Mouse (Mus musculus) cerebellum, adult 2 months (tissue): Measurements from ENCODE around the gene Akr1c6. TPM values are rescaled to one million over a fixed set of nuclear protein-coding genes. Genes with fewer than 3 reads are reported as not detected.

Experiments
- DNase-seq, 2 experiments: peaks; one replicate each; pipeline ENCODE4 v3.0.0; 2021
- H3K27ac ChIP-seq: fragments of 200-500 bp; 2 replicates; pipeline ENCODE4 v1.5.1; 2012; ENCODE audit warnings: low read length, control low read depth, inconsistent platforms; ENCODE audit not compliant: insufficient read depth
- H3K27me3 ChIP-seq: fragments of 200-500 bp; 2 replicates; pipeline ENCODE4 v1.6.1; 2012; ENCODE audit warnings: inconsistent platforms, mild to moderate bottlenecking, low read length, moderate library complexity; ENCODE audit not compliant: control insufficient read depth, insufficient read depth
- H3K4me1 ChIP-seq: fragments of 200-500 bp; 2 replicates; pipeline ENCODE4 v1.6.1; 2011; ENCODE audit warnings: low read length; ENCODE audit not compliant: control insufficient read depth, insufficient read depth
- H3K4me3 ChIP-seq: fragments of 200-500 bp; replicated peaks from 2 replicates; pipeline ENCODE3; 2011; ENCODE audit warnings: mild to moderate bottlenecking, low read depth, low read length, control low read depth; ENCODE audit not compliant: insufficient read depth
- CTCF ChIP-seq: fragments of 200-500 bp; IDR thresholded peaks from 2 replicates; pipeline ENCODE4 v1.5.1; 2011; ENCODE audit warnings: low read depth, mild to moderate bottlenecking, control low read depth, low read length, moderate library complexity, borderline replicate concordance; ENCODE audit not compliant: insufficient read depth
- POLR2A ChIP-seq: fragments of 200-500 bp; IDR thresholded peaks from 2 replicates; pipeline ENCODE4 v1.6.1; 2011; ENCODE audit warnings: low read length, control low read depth, borderline replicate concordance; ENCODE audit not compliant: insufficient read depth
- WGBS: fragments of 180-500 bp; shearing (Covaris S2); methylation state at CpG from one replicate; pipeline ENCODE4 v1.1.7; 2018; 5-methylcytosine and 5-hydroxymethylcytosine counted together
- polyA plus RNA-seq: library from polyadenylated mRNA; depleted of rRNA; stranded (reverse); fragments of >200 nt; gene quantifications from 2 replicates; pipeline ENCODE4 v1.2.3, GENCODE M21; 2012; rRNA removed

The Akr1c6 gene
- polyA plus RNA-seq, 1 experiment = not detected

DNA sequence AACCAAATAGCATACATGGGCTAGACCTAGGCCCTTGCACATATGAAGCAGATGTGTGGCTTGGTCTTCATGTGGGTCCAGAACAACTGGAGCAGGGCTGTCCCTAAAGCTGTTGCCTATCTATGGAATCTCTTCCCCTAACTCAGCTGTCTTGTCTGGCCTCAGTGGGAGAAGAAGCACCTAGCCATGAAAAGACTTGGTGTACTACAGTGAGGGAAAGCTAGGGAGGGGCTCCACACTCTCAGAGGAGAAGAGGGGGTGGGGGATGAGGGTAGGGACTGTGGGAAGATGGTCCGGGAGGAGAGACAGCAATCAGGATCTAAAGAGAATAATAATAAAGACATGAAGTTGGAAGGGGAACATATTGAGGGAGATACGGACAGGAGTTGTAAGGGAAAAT is 5.5 kb upstream of the Akr1c6 start:
- WGBS = 86% methylated on average over 2 of the region's 2 CpGs
- TF ChIP-seq POLR2A (no peak), CTCF (no peak)
- Histone ChIP-seq H3K4me1 (no peaks in the 10 kb centered on the region), H3K27me3 (no peaks in the 10 kb centered on the region), H3K4me3 (no peak overlapping the region), H3K27ac (no peak overlapping the region)
- DNase-seq = no peak

DNA sequence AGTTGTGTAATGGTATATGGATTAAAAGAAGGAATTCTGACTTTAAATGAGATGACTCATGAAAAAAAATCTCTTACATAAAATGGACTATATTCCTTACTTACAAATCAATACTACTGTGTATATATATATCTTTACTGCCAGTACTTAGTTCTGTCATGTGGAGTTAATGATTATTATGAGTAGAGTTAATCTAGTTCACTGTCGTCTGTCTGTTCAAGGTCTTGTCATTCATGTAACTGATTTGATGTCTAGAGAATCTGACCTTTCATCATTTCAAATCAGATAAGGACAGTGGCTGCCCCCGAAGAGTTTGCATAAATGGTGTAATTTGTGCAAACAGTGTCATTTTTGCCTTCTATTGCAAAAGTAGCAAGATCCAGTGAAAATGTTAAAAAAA is 5.1 kb upstream of the Akr1c6 start:
- no peaks in the 10 kb centered on the region for H3K27me3 ChIP-seq
- H3K27ac ChIP-seq = no peak overlapping the region
- no peak for DNase-seq
- WGBS = 74% methylated on average over 2 of the region's 2 CpGs
- no peaks in the 10 kb centered on the region for H3K4me1 ChIP-seq
- no peak for TF ChIP-seq POLR2A
- TF ChIP-seq CTCF = no peak
- H3K4me3 ChIP-seq = no peak overlapping the region

DNA sequence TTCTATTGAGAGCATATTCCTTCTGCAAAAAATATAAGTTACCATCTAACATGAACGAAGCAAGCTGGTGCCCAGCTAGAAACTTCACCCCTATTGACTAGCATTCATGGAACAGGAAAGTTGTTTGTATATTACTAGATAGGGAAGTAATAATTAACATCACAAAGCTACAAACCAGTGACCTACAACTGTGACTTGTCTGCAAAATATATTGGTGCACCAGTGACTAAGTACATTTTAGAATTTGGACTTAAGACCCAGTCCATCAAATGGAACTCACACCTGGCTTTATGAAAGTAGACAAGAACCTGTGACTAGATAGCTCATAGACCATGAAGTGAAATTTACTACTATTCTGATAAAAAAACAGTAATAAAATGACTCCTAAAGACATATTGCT is 3.0 kb upstream of the Akr1c6 start:
- Histone ChIP-seq H3K4me3 (no peak overlapping the region), H3K4me1 (no peaks in the 10 kb centered on the region), H3K27ac (no peak overlapping the region), H3K27me3 (no peaks in the 10 kb centered on the region)
- no peak for TF ChIP-seq POLR2A
- TF ChIP-seq CTCF = no peak
- no peak for DNase-seq
- WGBS = 66% methylated on average over 1 of the region's 1 CpGs

DNA sequence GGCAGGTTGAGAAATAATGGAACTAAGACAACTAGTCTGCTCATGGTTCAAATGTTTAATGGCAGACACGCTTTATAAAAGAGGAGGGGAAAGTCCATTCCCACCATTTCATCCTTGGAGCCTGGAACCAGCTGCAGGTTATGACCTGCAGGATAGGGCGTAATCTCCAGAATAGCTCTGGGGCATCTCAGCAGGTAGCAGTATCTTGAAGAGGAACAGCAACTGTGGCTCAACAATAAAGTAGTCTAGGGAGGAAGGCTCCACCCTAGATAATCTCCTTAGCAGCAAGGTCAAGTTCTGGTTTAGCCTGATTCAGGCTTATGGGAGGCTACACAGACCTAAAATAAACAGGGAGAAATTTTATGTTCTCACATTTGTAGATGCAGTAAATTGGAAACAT is 31.5 kb downstream of the Akr1c6 start:
- H3K4me3 ChIP-seq = no peak overlapping the region
- H3K4me1 ChIP-seq = no peaks in the 10 kb centered on the region
- TF ChIP-seq CTCF = no peak
- H3K27ac ChIP-seq = no peak overlapping the region
- WGBS = 92% methylated on average over 2 of the region's 2 CpGs
- no peaks in the 10 kb centered on the region for H3K27me3 ChIP-seq
- no peak for DNase-seq

DNA sequence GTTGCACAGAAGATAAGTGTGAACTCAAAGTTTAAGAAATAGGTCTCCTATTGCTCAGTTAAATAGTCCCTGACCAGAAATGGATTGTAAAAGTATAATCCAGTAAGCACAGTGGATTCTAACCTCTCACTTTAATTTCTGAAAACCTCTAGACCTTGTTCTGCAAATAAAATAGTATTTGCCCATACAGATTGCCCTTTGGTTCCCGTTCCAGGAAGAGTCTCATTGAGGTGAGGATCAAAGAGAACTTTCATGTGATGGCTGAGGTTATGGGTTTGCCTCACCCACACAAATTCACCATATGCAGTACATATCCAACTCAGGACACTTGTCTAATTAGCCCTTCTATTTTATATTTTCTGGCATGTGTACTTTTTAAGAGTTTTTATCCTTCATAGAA is 33.8 kb downstream of the Akr1c6 start:
- 56% methylated on average over 1 of the region's 1 CpGs for WGBS
- DNase-seq = no peak
- no peak for TF ChIP-seq POLR2A
- TF ChIP-seq CTCF = no peak
- Histone ChIP-seq H3K27me3 (no peaks in the 10 kb centered on the region), H3K4me1 (no peaks in the 10 kb centered on the region), H3K27ac (no peak overlapping the region), H3K4me3 (no peak overlapping the region)

Other genes starting within 250 kb of the Akr1c6 start
- 0.32 and 0.77 TPM in 2 replicates for gene Akr1c13, start 243.2 kb upstream of the Akr1c6 start, polyA plus RNA-seq
- 0.11 TPM in 1 of 2 replicates, not detected in the other for gene Akr1c19, start 205.6 kb upstream of the Akr1c6 start, polyA plus RNA-seq
- not detected in 2 replicates for gene Akr1c12, start 154.9 kb upstream of the Akr1c6 start, polyA plus RNA-seq
- gene Akr1c20, start 89.0 kb downstream of the Akr1c6 start, polyA plus RNA-seq = not detected in 2 replicates
- gene Akr1c21, start 139.8 kb downstream of the Akr1c6 start, polyA plus RNA-seq = not detected in 2 replicates
- gene Akr1e1, start 174.9 kb downstream of the Akr1c6 start, polyA plus RNA-seq = 21.1 and 25.3 TPM in 2 replicates